Mouse (Mus musculus) CH12.LX (cell line): ENCODE measurements around the gene AI597479.

Experiments used
- POLR2A ChIP-seq: IDR thresholded peaks from 2 replicates; pipeline ENCODE4 v1.6.1; 2011; ENCODE audit warnings: low read depth, mild to moderate bottlenecking, improper control_type of control experiment, low read length
- ZMIZ1 ChIP-seq: IDR thresholded peaks from 2 replicates; pipeline ENCODE4 v1.6.1; 2012; ENCODE audit warnings: low read depth, mild to moderate bottlenecking, inconsistent platforms, low read length, improper control_type of control experiment

DNA sequence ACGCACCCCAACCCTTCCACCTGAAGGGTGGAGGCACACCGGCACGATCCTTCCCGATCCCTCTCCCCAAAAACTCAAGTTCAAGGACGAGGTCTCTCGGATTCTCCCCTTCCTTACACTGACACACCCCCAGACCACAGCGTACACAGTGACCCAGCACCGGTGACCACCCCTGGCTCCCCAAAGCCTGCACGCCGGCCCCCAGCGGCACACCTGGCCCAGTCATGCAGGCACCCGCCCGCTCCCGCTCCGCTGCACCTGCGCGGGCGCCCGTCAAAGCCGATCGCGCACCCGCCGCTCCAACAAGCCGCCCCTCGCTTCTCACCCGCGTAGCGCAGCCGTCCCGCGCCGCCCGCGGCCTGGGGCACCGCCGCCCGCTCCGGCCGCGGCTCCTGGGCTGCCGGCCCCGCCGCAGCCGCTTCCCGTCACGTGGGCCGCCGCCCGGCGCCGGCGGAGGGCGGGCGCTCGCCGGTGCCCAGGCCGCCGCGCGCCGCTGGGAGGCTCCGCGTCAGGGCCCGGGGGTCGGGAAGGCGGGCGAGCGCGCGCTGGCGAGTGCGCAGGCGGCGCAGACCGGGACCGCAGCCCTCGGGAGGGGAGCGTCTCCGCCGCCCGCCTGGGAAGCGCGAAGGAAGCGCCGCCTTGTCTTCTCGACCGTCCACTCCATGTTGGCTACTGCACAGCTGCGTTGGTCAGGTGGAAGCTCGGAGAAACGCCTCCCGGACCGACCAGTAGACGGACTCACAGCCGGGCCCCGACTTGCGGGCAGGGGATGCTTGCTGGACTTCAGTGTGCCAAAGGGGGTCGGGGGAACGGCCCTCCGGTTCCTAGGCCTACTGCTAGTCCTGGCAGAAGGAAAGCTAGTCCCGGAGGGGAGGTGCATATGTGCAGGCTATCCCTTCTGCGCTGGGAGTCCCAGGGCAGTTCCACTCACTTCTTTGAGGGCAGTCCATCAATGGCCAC is 6.2 kb upstream of the AI597479 start:
- TF ChIP-seq ZMIZ1: no peak
- peak; percentile 55; the same call in 1 of the 2 replicates for TF ChIP-seq POLR2A
